Mouse (Mus musculus) gonadal fat pad, adult 2 months (tissue): ENCODE data around the gene Caskin2. TPM values are rescaled to one million over a fixed set of nuclear protein-coding genes. Genes with fewer than 3 reads are reported as not detected.
"Not testable (repeated sequence)": the region's sequence is repeated elsewhere in the genome, so short reads cannot be mapped to it uniquely, and the experiment has no call there.

Experiments used
- DNase-seq: peaks from one replicate; pipeline ENCODE4 v3.0.0-alpha.2; 2012; ENCODE audit warnings: low read depth
- polyA plus RNA-seq: library from polyadenylated mRNA; depleted of rRNA; stranded (reverse); fragments of >200 nt; gene quantifications from 2 replicates; pipeline ENCODE4 v1.2.3, GENCODE M21; 2012; rRNA removed

Gene Caskin2
- polyA plus RNA-seq, 1 experiment = 46.6 TPM

- peak; percentile 82 for DNase-seq
Observed at GRCm38 (mm10) chr11:115765103-115765606, 48.3 kb downstream of the Caskin2 start, which contains the start of gene Tmem94. Tmem94 (plus strand) TSS chr11:115765433.

- DNase-seq = no peak
Observed at GRCm38 (mm10) chr11:115764698-115765097, 48.7 kb downstream of the Caskin2 start.

GRCm38 (mm10) chr11:115762176-115762575, 51.3 kb downstream of the Caskin2 start:
- DNase-seq = not testable (repeated sequence)

GRCm38 (mm10) chr11:115753485-115753884, 60.0 kb downstream of the Caskin2 start:
- DNase-seq = no peak

GRCm38 (mm10) chr11:115752653-115753052, 60.8 kb downstream of the Caskin2 start:
- no peak for DNase-seq

- DNase-seq = no peak
Observed at GRCm38 (mm10) chr11:115751725-115752124, 61.7 kb downstream of the Caskin2 start.

- DNase-seq = no peak
Observed at GRCm38 (mm10) chr11:115749834-115750233, 63.6 kb downstream of the Caskin2 start.

Other genes with a start within 250 kb of the Caskin2 start
- 38.4 and 50.7 TPM in 2 replicates for gene Nup85, start 249.2 kb downstream of the Caskin2 start, polyA plus RNA-seq
- gene Mrps7, start 209.7 kb downstream of the Caskin2 start, polyA plus RNA-seq = 32.5 and 37.4 TPM in 2 replicates
- gene Gga3, start 209.6 kb downstream of the Caskin2 start, polyA plus RNA-seq = 14.5 and 19.5 TPM in 2 replicates
- gene Mif4gd, start 200.7 kb downstream of the Caskin2 start, polyA plus RNA-seq = 114 and 132 TPM in 2 replicates
- gene Slc25a19, start 185.3 kb downstream of the Caskin2 start, polyA plus RNA-seq = 76.9 and 146 TPM in 2 replicates
- 41.2 and 42.4 TPM in 2 replicates for gene Grb2, start 105.0 kb downstream of the Caskin2 start, polyA plus RNA-seq
- 63.0 and 103 TPM in 2 replicates for gene Tmem94, start 48.2 kb downstream of the Caskin2 start, polyA plus RNA-seq
- 22.6 and 24.1 TPM in 2 replicates for gene Tsen54, start 1.1 kb upstream of the Caskin2 start, polyA plus RNA-seq
- 106 and 107 TPM in 2 replicates for gene Llgl2, start 10.4 kb upstream of the Caskin2 start, polyA plus RNA-seq
- 13.1 and 22.6 TPM in 2 replicates for gene Myo15b, start 44.8 kb upstream of the Caskin2 start, polyA plus RNA-seq
- 9.2 and 13.7 TPM in 2 replicates for gene Smim5, start 86.3 kb upstream of the Caskin2 start, polyA plus RNA-seq
- gene Smim6, start 98.4 kb upstream of the Caskin2 start, polyA plus RNA-seq = 0.86 and 1.5 TPM in 2 replicates
- 22.4 and 25.2 TPM in 2 replicates for gene Sap30bp, start 119.6 kb upstream of the Caskin2 start, polyA plus RNA-seq
- gene Recql5, start 119.8 kb upstream of the Caskin2 start, polyA plus RNA-seq = 21.5 and 26.4 TPM in 2 replicates
- gene Itgb4, start 161.1 kb upstream of the Caskin2 start, polyA plus RNA-seq = 9.3 and 11.0 TPM in 2 replicates
- 46.9 and 47.3 TPM in 2 replicates for gene Galk1, start 199.1 kb upstream of the Caskin2 start, polyA plus RNA-seq
- gene H3f3b, start 214.3 kb upstream of the Caskin2 start, polyA plus RNA-seq = 147 and 215 TPM in 2 replicates
- 30.2 and 35.0 TPM in 2 replicates for gene Unk, start 216.7 kb upstream of the Caskin2 start, polyA plus RNA-seq